Mouse (Mus musculus) adipocyte (in vitro differentiated cells): Measurements from ENCODE around the gene Cxcr1.
A peak's percentile ranks its signal among the peaks of the same experiment; 100 is the strongest.
"Not testable (repeated sequence)": the region's sequence is repeated elsewhere in the genome, so short reads cannot be mapped to it uniquely, and the experiment has no call there.

ENCODE experiments used
- DNase-seq: peaks from one replicate; pipeline ENCODE4 v3.0.0-alpha.2; 2016; ENCODE audit warnings: low spot score

The Cxcr1 gene

GRCm38 (mm10) chr1:74196621-74197419 is 2.4 kb upstream of the Cxcr1 start:
- no peak for DNase-seq

- DNase-seq: peak; percentile 29
Measured at GRCm38 (mm10) chr1:74195961-74196360, 1.5 kb upstream of the Cxcr1 start.

- no peak for DNase-seq
Measured at GRCm38 (mm10) chr1:74192711-74193110, 1.7 kb downstream of the Cxcr1 start.

DNA sequence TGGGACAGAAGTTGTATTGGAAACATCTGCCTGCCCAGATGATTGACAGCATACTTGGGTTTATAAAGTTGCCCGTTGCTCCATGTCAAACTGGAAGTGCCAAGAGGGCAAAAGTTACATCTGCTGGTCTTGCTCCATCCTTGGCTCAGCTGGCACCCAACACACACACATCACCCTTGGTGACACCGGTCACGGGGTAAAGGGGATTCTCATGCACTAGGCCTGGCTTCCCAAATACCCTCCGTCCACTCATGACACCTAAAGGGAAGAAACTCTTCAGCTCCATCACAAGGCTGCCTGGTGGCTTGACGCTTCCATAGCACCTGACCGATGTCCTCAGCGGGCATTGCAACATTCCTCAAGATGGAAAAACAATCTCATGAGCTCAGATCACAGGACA is 4.0 kb downstream of the Cxcr1 start:
- peak; percentile 92 for DNase-seq

DNA sequence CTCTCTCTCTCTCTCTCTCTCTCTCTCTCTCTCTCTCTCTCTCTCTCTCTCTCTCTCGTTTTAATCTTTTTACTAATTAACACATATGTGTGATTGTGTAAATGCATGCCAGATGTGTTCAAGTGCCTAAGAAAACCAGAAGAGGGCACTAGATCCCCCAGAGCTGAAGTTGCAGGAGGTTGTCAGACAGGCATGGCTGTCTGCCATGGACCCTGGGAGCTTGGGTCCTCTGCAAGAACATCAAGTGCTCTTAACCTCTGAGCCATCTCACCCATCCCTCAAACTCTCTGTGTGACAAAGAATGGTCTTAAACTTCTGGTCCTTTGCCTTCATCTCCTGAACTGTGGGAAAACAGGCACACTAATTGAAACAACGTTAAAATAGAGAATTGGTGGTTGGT is 11.4 kb downstream of the Cxcr1 start:
- no peak for DNase-seq

DNA sequence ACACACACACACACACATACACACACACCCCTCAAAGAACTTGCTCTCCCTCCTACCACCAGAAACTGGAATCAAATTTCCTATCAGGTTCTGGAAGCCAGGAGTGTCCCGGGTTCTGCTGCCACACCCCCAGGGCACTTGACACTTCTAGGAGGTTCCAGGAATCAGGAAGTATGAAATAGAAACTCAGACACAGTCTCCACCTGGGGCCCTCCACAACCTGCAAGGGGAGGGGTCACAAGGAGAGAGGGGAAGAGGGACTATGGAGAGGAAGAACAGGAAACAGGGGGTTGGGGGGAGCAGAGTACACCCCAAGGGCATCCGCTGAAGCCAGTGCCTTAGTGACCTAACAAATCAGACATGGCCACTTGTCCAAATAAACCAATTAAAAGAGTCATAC is 13.0 kb downstream of the Cxcr1 start:
- no peak for DNase-seq

- DNase-seq: no peak
Measured at GRCm38 (mm10) chr1:74179624-74180408, 14.6 kb downstream of the Cxcr1 start.

GRCm38 (mm10) chr1:74178618-74179017 is 15.8 kb downstream of the Cxcr1 start:
- DNase-seq: no peak

- no peak for DNase-seq
Measured at GRCm38 (mm10) chr1:74175731-74176130, 18.7 kb downstream of the Cxcr1 start.

- no peak for DNase-seq
Measured at GRCm38 (mm10) chr1:74172722-74173121, 21.7 kb downstream of the Cxcr1 start.

DNA sequence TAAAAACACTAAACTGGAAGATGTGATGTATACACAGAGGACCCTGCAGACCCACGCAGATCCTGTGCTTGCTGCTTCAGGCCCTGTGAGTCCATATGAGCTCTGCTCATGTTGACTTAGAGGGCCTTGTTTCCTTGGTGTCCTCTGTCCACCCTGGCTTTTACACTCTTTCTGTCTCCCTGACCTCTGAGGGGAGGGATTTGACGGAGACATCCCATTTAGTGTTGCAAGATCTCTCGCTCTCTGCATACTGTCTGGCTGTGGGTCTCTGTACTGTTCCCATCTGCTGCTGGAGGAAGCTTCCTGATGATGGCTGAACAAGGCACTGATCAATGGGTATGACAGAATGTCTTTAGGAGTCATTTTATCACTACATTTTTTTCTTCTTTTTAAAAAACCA is 24.7 kb downstream of the Cxcr1 start:
- no peak for DNase-seq

DNA sequence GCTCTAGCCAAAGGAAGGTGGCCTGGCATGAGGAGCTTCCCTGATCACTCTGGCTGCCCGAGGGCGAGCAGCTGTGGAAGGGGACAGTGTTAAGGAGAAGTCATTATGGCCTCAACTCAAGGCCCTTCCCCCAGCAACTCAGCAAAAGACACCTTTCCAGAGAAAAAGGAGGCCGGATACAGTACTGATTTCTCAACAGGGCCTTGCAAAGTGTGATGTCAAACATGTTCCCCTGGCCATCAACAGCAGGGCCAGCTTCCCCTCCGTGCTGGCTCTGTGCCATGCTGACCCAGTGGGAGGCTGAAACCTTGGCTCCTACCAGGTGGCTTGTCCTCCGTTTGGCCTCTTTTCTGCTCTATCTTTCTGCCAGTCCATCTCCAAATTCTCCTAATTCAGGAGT is 27.3 kb downstream of the Cxcr1 start:
- DNase-seq: no peak

DNA sequence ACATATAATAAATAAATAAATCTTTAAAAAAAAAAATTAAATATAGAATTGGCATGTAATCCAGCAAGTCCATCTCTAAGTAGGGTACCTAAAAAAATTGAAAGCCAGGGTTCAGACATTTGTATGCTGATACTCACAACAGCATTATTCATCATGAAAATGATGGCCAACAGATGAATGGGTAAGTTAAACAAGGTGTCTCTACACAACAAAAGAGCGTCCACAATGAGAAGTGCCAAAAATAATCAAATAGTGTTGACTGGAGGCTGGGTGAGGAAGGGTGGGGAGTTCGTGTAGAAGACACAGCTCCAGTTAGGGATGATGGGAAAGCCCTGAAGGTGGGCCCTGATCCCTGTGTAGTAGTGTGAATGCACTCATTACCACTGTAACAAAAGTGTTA is 34.4 kb downstream of the Cxcr1 start:
- no peak for DNase-seq

- DNase-seq: not testable (repeated sequence)
Measured at GRCm38 (mm10) chr1:74159613-74160012, 34.8 kb downstream of the Cxcr1 start.

DNA sequence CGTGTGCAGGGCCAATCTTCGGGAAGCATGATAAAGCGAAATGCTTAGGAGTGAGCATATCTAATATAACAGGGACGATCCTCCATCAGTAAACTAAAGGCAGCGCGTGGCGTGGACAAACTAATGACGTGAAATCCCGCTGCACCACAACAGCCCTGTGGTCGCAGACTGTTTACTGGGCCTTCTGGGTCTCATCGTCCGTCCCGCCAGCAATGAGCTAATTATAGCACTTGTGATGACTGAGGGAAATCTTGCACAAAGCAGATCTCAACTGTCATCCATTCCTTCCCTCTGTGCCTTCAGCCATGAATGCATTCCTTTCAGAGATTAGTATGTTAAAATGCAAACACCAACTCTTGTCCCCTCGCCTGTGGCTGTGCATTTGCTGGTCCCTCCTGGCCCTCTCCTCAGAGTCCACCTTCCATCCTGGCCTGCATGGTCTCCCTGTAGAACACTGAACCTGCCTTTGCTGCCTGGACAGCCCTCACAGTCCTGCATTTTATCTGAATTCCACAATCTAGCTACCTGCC is 38.0 kb downstream of the Cxcr1 start:
- DNase-seq: no peak

DNA sequence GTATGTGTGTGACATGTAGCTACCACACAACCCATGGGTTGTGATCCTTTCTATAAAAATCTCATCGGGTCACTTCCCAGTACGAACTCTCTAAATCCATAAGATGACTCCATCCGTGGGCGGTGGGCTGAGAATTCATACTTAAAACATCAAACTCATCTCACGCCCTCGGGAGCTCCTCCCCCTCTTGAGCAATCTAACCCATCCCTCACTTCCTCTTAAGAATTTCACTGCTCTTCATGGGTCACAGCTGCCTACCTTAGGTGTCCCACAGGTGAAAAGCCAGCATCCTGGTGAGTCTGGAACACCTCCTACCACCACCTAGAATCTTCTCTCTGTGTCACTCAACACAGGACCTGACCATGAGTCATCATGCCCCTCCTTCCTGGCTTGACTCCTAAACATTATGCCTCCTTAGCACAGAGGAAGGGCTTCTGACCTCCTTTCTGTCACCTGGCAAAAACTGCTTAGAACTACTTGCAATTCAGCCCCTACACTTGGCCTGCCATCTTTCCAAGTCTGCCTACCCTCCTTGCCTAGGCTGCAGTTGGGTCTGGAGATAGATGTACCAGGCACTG is 38.9 kb downstream of the Cxcr1 start:
- no peak for DNase-seq

GRCm38 (mm10) chr1:74153461-74154184 is 40.8 kb downstream of the Cxcr1 start, which contains the start of gene Cxcr2:
TSS of gene Cxcr2 (plus strand) at chr1:74153989.
- DNase-seq: no peak

DNA sequence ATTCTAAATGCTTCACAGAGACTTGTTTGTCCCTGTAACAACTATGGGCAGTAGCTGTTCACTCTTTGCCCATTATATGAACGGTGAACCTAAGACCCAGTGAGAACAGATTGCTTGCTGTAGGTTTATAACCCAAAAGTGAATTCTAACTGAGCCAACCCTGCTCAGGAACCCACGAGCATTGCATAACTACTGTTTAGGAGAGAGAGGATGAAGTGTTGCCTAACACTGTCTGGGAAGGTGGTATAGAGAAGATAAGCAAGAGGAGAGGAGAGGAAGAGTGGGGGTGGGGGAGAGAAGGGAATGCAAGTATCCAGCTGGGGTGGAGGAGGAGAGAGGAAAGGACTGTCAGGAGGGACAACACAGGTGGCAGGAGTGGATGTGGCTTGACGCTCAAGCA is 43.3 kb downstream of the Cxcr1 start:
- DNase-seq: peak; percentile 60

DNA sequence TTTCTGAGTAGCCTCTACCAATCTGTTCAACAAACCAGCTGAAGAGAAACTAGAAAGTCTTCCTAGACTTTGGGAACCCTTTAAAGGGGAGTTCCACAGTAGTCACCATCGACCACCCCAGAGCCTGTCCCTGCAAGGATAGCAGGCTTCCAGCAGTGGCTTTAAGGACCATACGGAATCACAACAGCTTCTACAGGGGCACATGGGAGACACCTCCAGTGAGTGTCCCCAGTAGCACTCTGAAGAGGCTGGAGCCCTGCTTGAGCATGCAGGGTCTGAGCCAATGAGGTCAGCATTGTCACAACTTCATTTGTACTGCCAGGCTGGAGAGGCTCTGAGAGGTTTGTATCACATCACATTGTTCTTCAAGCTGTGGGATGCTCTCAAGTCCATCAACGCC is 44.3 kb downstream of the Cxcr1 start:
- no peak for DNase-seq

- DNase-seq: no peak
Measured at GRCm38 (mm10) chr1:74149106-74149885, 45.1 kb downstream of the Cxcr1 start.
